Mouse (Mus musculus): ENCODE measurements around the gene Ccnt1.

- TF ChIP-seq CTCF (IDR thresholded peaks at IDR 0.05; ENCODE audit: insufficient read depth, low read depth, low read length) (no peak), POLR2A (IDR thresholded peaks at IDR 0.05; ENCODE audit: insufficient read depth, low read depth, low read length) (no peak)
Observed at GRCm38 (mm10) chr15:98604041-98604575, 33.4 kb upstream of the Ccnt1 start.
